8 mouse cellular contexts compared by ENCODE assay signal in the genomic region with DNA sequence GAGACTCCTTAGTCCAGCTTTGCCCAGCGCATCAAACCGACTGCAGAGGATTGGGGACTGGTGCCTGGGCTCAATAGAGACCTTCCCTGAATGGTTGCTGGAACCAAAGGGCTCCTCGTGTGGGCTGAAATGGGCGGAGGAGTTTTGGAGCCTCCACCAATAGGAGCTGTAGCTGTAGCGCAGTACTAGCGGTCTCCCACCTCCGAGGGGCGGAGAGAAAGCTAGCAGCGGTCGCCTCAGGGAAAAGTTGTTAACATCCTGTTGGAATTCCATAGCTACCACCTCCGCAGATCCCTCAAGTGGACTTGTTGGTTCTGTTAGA. TPM values are rescaled to one million over a fixed set of nuclear protein-coding genes. Genes with fewer than 3 reads are reported as not detected.
A peak's percentile ranks its signal among the peaks of the same experiment; 100 is the strongest.
DNase-seq lines count a peak whose midpoint lies in the region; ATAC-seq and TF ChIP-seq lines count a peak whose summit lies in the region.

TSS of gene Htr5b (minus strand) at position 67 of the 322 bp plus-strand sequence.

- intact Hi-C loops in heart, postnatal 10 days (cut with DNase I): no loop called here

- ATAC-seq in kidney, postnatal 0 days (replicated peaks; ENCODE audit: low FRiP score, low read depth): peak; percentile 78
- no peak for ATAC-seq in cerebellum, adult (ENCODE audit: insufficient number of reproducible peaks, low FRiP score, low TSS enrichment)

- no peak within 1 kb of the TSS for H3K9ac ChIP-seq in kidney, postnatal 0 days (ENCODE audit: low read depth, low read length)

- peak within 1 kb of the TSS; percentile 47 for H3K4me2 ChIP-seq in kidney, postnatal 0 days (ENCODE audit: low read length)

- H3K4me3 ChIP-seq in kidney, postnatal 0 days (replicated peaks; ENCODE audit: low read depth, low read length): peak within 1 kb of the TSS; percentile 13

- no peak for TF ChIP-seq CTCF in kidney, postnatal 0 days (IDR thresholded peaks at IDR 0.05; ENCODE audit: low read depth)

- H3K9me3 ChIP-seq in kidney, postnatal 0 days (replicated peaks; ENCODE audit: low read length): no peaks in the 10 kb centered on the region

- H3K4me1 ChIP-seq in kidney, postnatal 0 days (replicated peaks; ENCODE audit: insufficient read depth, low read length): 0 out of 2 replicates have a peak, but pooled peaks cover 14% of the 10 kb centered on the region

- no peak within 1 kb of the TSS for H3K27ac ChIP-seq in kidney, postnatal 0 days

- 6% methylated on average over 11 of the region's 11 CpGs for WGBS in kidney, postnatal 0 days

- DNase-seq in kidney, postnatal 0 days (ENCODE audit: low spot score): peak; percentile 66
- DNase-seq in kidney, adult 18-20 months: no peak
- peak; percentile 84 for DNase-seq in embryo, embryonic 10.5 days (ENCODE audit: low spot score)
- peak; percentile 3 to 10 for DNase-seq in heart, postnatal 10 days
- peak; percentile 10 for DNase-seq in liver
- DNase-seq in right cerebral cortex, postnatal 14 days: peak; percentile 31
- DNase-seq in cerebellum, adult 11-12 months: no peak

- H3K36me3 ChIP-seq in kidney, postnatal 0 days (ENCODE audit: insufficient read depth, low read length): no peaks in the 10 kb centered on the region

- peaks cover 13% of the 10 kb centered on the region for H3K27me3 ChIP-seq in kidney, postnatal 0 days (ENCODE audit: insufficient read depth, low read length)

RNA-seq across cellular contexts. Expression of gene Htr5b, which starts in this region (rescaled TPM):
- 1.0 and 1.2 TPM in 2 replicates for polyA plus RNA-seq in kidney, postnatal 0 days (2015; fragmentation: Nextera tagmentation; extraction: Ambion mirVana)
- total RNA-seq in heart, postnatal 10 days (2021): not detected

Comparison
In these comparisons a context has a peak if more than half of its experiments do, and no peak if none do; other contexts are left out.
1. DNase-seq: peak in kidney, postnatal 0 days (single experiment), embryo, embryonic 10.5 days (single experiment), liver (single experiment) and right cerebral cortex, postnatal 14 days (single experiment); none in kidney, adult 18-20 months (single experiment) and cerebellum, adult 11-12 months (single experiment).
2. Peak in DNase-seq in heart, postnatal 10 days; RNA of the gene not detected or under 1 TPM.